In genomic region chr3:109923788-109924187, GRCm38 (mm10) we compare ENCODE assay signal across 21 mouse cellular contexts.
DNase-seq lines count a peak whose midpoint lies in the region; ATAC-seq and TF ChIP-seq lines count a peak whose summit lies in the region.
"Had no signal": no experiment of that assay in that cellular context is flagged by ENCODE, and none has a peak within 500 bp of the region (broad histone marks: within the 10 kb centered on the region; RNA-seq: fewer than 3 reads in every experiment).

No protein-coding gene starts in this region.

- DNase-seq in cerebellum, adult 2 months = peak in 1 of 2 experiments; percentile 72
- no peak for DNase-seq in cerebellum, postnatal 4 days (ENCODE audit: low spot score in 2 of 2)
- no peak for DNase-seq in layer of hippocampus, adult 2 months (ENCODE audit: low spot score in 2 of 2)
- no peak for DNase-seq in layer of hippocampus, postnatal 25 days (ENCODE audit: extremely low spot score in 1 of 2, low spot score in 1 of 2)
- DNase-seq in cerebellum, adult 8-10 months = peak; percentile 25
- DNase-seq in cerebellum, postnatal 10 days = peak; percentile 49 to 52
- no peak for DNase-seq in right cerebral cortex, postnatal 4 days
- DNase-seq: adrenal gland, adult 2 months; adrenal gland, postnatal 25 days; gastrocnemius, postnatal 36 days; heart, postnatal 10 days; heart, postnatal 4 days; kidney, adult 8-10 months had no signal

- WGBS in cerebellum, adult 2 months = 24% methylated on average over 4 of the region's 4 CpGs

- no peak overlapping the region for H3K27ac ChIP-seq in cerebellum, adult 2 months (ENCODE audit: insufficient read depth, low read length)
- peak overlapping the region; percentile 81 for H3K27ac ChIP-seq in layer of hippocampus, adult 2 months
- H3K27ac ChIP-seq: embryonic facial prominence, embryonic 10.5 days; forebrain, embryonic 15.5 days; heart, embryonic 10.5 days; hindbrain, embryonic 12.5 days had no signal

- peak; percentile 17; the same call in 1 of the 2 replicates for TF ChIP-seq POLR2A in cerebellum, adult 2 months (IDR thresholded peaks at IDR 0.05; ENCODE audit: borderline replicate concordance, insufficient read depth, low read length)

- no peak for ATAC-seq in CD4-positive, CD25-positive, alpha-beta regulatory T cell, adult 4 months
- ATAC-seq: forebrain, embryonic 15.5 days; hindbrain, embryonic 16.5 days; inflammation-experienced regulatory T-cells, adult 6 months; intestine, postnatal 0 days had no signal

- no peaks in the 10 kb centered on the region for H3K27me3 ChIP-seq in cerebellum, adult 2 months (ENCODE audit: control insufficient read depth, insufficient read depth, low read length)
- H3K27me3 ChIP-seq: forebrain, embryonic 15.5 days; hindbrain, embryonic 12.5 days had no signal

- H3K4me1 ChIP-seq in cerebellum, adult 2 months (ENCODE audit: control insufficient read depth, insufficient read depth, low read length) = peaks cover 8% of the 10 kb centered on the region; the same call in 1 of the 2 replicates
- H3K4me1 ChIP-seq: heart, embryonic 10.5 days; hindbrain, embryonic 12.5 days had no signal

- no peak overlapping the region for H3K4me3 ChIP-seq in cerebellum, adult 2 months (replicated peaks; ENCODE audit: insufficient read depth, low read depth, low read length)
- H3K4me3 ChIP-seq in layer of hippocampus, adult 2 months = no peak overlapping the region
- H3K4me3 ChIP-seq: embryonic facial prominence, embryonic 10.5 days; forebrain, embryonic 15.5 days; heart, embryonic 10.5 days; hindbrain, embryonic 12.5 days had no signal

- no peak for TF ChIP-seq CTCF in cerebellum, adult 2 months (IDR thresholded peaks at IDR 0.05; ENCODE audit: borderline replicate concordance, insufficient read depth, low read depth, low read length)
- no peak for TF ChIP-seq CTCF in layer of hippocampus, adult 2 months (conservative IDR thresholded peaks at IDR 0.05)

Comparison
In these comparisons a context has a peak if more than half of its experiments do, and no peak if none do; other contexts are left out.
1. DNase-seq: peak in cerebellum, adult 8-10 months (single experiment) and cerebellum, postnatal 10 days (2 of 2); none in cerebellum, postnatal 4 days (0 of 2), layer of hippocampus, adult 2 months (0 of 2), layer of hippocampus, postnatal 25 days (0 of 2) and right cerebral cortex, postnatal 4 days (single experiment).